ENCODE assay signal across 8 mouse cellular contexts in genomic region chr5:108132441-108133243, GRCm38 (mm10). TPM values are rescaled to one million over a fixed set of nuclear protein-coding genes. Genes with fewer than 3 reads are reported as not detected.
DNase-seq lines count a peak whose midpoint lies in the region; ATAC-seq lines count a peak whose summit lies in the region.

TSS of gene Tmed5 (minus strand) at chr5:108132620.
TSS of gene Ccdc18 (plus strand) at chr5:108132875.

- peak; percentile 92 for ATAC-seq in megakaryocyte progenitor cell, adult 5-6 weeks (replicated peaks; ENCODE audit: poor library complexity)

- DNase-seq in adipocyte (ENCODE audit: low spot score), result peak; percentile 99
- peak; percentile 100 for DNase-seq in embryo, embryonic 10 days (ENCODE audit: low spot score)
- DNase-seq in gastrocnemius, postnatal 10 days, result peak; percentile 98
- DNase-seq in induced T-regulatory cell, adult 2 months (ENCODE audit: low read depth), result peak; percentile 99
- DNase-seq in left cerebral cortex, adult 9 months (ENCODE audit: low spot score in 2 of 2), result peak; percentile 92 to 96
- DNase-seq in right cerebral cortex, postnatal 14 days, result peak; percentile 97
- peak; percentile 94 to 97 for DNase-seq in urinary bladder, postnatal 36 days (ENCODE audit: low spot score in 2 of 2)

RNA-seq across cellular contexts. Expression of gene Tmed5, which starts in this region (rescaled TPM):
- total RNA-seq in gastrocnemius, postnatal 10 days (2021), result 10 to 100 TPM; 18.7 to 21.3 TPM
- total RNA-seq in megakaryocyte progenitor cell, adult 5-6 weeks (2015), result 97.4 and 121 TPM in 2 replicates
- total RNA-seq in megakaryocyte progenitor cell, adult 5-6 weeks (2017), result 91.9 and 98.3 TPM in 2 replicates

RNA-seq across cellular contexts. Expression of gene Ccdc18, which starts in this region (rescaled TPM):
- total RNA-seq in gastrocnemius, postnatal 10 days (2021), result 1 to 10 TPM in 1 of 2 experiments, under 1 TPM in 1; 0.92 to 1.4 TPM
- total RNA-seq in megakaryocyte progenitor cell, adult 5-6 weeks (2015), result 14.4 and 15.7 TPM in 2 replicates
- total RNA-seq in megakaryocyte progenitor cell, adult 5-6 weeks (2017), result 20.0 and 27.7 TPM in 2 replicates

Comparison
In these comparisons a context has a peak if more than half of its experiments do, and no peak if none do; other contexts are left out.
1. Peak in every context shown above with its lines: DNase-seq and ATAC-seq.
2. RNA of gene Tmed5 (total RNA-seq): 91.9 to 121 TPM in megakaryocyte progenitor cell, adult 5-6 weeks; 18.7 to 21.3 TPM in gastrocnemius, postnatal 10 days; every median in the first group is over 4 times any median in the second.
3. RNA of gene Ccdc18 (total RNA-seq): 14.4 to 27.7 TPM in megakaryocyte progenitor cell, adult 5-6 weeks; 0.92 to 1.4 TPM in gastrocnemius, postnatal 10 days; every median in the first group is over 4 times any median in the second.